Mouse (Mus musculus) CH12.LX (cell line): ENCODE results near the gene Pdxdc1.

Experiments
- CTCF ChIP-seq, 2 experiments: IDR thresholded peaks in 1 of 2; conservative IDR thresholded peaks in 1 of 2; 2 replicates each; pipeline ENCODE4 v1.5.1; 2011 to 2012; ENCODE audit warnings: low read depth in 2 of 2, low read length in 2 of 2, improper control_type of control experiment in 1 of 2, inconsistent platforms in 1 of 2, mild to moderate bottlenecking in 1 of 2, moderate library complexity in 1 of 2
- E2F4 ChIP-seq: IDR thresholded peaks from 2 replicates; pipeline ENCODE4 v1.6.1; 2011; ENCODE audit warnings: low read depth, low read length, improper control_type of control experiment; ENCODE audit not compliant: insufficient replicate concordance
- EP300 ChIP-seq: IDR thresholded peaks from 2 replicates; pipeline ENCODE4 v1.6.1; 2011; ENCODE audit warnings: low read length, improper control_type of control experiment
- GABPA ChIP-seq: IDR thresholded peaks from 2 replicates; pipeline ENCODE4 v1.6.1; 2012; ENCODE audit warnings: low read depth, low read length, improper control_type of control experiment, inconsistent platforms; ENCODE audit not compliant: insufficient replicate concordance
- MAFK ChIP-seq: IDR thresholded peaks from 2 replicates; pipeline ENCODE4 v1.6.1; 2011; ENCODE audit warnings: low read length, improper control_type of control experiment; ENCODE audit not compliant: insufficient replicate concordance
- MXI1 ChIP-seq: IDR thresholded peaks from 2 replicates; pipeline ENCODE4 v1.6.1; 2011; ENCODE audit warnings: mild to moderate bottlenecking, low read depth, low read length, improper control_type of control experiment
- NRF1 ChIP-seq: IDR thresholded peaks from 2 replicates; pipeline ENCODE4 v1.6.1; 2014; ENCODE audit warnings: low read depth, mild to moderate bottlenecking, inconsistent platforms, low read length, improper control_type of control experiment, moderate library complexity
- POLR2A ChIP-seq: IDR thresholded peaks from 2 replicates; pipeline ENCODE4 v1.6.1; 2011; ENCODE audit warnings: low read depth, mild to moderate bottlenecking, improper control_type of control experiment, low read length
- POLR2AphosphoS2 ChIP-seq: IDR thresholded peaks from 2 replicates; pipeline ENCODE4 v1.6.1; 2011; ENCODE audit warnings: low read depth, low read length, improper control_type of control experiment
- RCOR1 ChIP-seq: conservative IDR thresholded peaks from 2 replicates; pipeline ENCODE4 v1.6.1; 2012; ENCODE audit warnings: low read depth, mild to moderate bottlenecking, inconsistent platforms, low read length, improper control_type of control experiment
- USF1 ChIP-seq: IDR thresholded peaks from 2 replicates; pipeline ENCODE4 v1.6.1; 2014; ENCODE audit warnings: low read depth, mild to moderate bottlenecking, inconsistent platforms, low read length, improper control_type of control experiment
- ZC3H11A ChIP-seq: IDR thresholded peaks from 2 replicates; pipeline ENCODE4 v1.6.1; 2012; ENCODE audit warnings: low read depth, mild to moderate bottlenecking, inconsistent platforms, low read length, improper control_type of control experiment

DNA sequence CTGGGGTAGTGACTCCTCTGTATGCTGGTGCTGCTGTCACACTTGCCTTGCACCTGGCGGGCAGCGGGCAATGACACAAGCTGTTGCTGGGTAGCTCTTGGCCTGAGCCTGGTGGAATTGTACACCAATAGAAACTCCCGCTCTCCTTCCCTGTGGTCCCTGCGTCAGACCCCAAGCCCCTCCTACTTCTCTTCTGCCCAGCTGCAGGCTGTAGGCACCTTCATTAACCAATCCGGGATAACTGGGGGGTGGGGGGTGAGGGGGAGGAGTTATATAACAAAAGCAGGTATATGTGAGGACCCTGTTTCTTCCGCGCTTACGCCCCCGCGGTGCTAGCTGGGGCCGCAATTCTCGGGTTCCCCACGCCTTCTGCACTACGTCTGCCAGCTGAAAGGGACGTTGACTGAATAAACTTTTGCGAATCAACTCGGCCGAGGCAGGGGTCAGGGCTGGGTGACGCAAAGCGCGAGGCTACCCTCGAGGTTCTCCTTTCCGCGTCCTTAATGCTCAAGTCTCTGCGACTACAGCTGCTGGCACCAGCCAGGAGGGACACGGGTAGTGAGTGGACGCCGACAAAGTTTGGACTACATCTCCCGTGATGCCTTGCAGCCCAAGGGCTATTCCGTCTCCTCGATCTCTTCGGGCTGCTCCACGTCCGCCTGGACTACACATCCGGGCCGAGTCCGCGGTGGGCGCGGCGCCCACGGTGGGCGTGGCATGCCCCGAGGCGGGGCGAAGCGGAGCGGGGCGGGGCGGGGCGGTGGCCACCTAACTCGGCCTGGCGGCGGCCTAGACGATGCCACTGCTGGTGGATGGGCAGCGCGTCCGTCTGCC, 84.2 kb downstream of the Pdxdc1 start, which contains the start of gene Ntan1:
- TF ChIP-seq MXI1 (peak; percentile 78), EP300 (0 out of 2 replicates have a peak, but pooled peaks have one; percentile 52), ZC3H11A (no peak), USF1 (no peak), RCOR1 (0 out of 2 replicates have a peak, but pooled peaks have one; percentile 25), POLR2A (peak; percentile 80), CTCF (conservative IDR thresholded peaks at IDR 0.05 in 1 of 2, IDR thresholded peaks at IDR 0.05 in 1 of 2; ENCODE audit: low read depth in 2 of 2, low read length in 2 of 2) (no peak), GABPA (peak; percentile 55; the same call in 1 of the 2 replicates), POLR2AphosphoS2 (no peak; the same call in 1 of the 2 replicates), NRF1 (peak; percentile 51), E2F4 (peak; percentile 87; the same call in 1 of the 2 replicates), MAFK (no peak)
